Mouse (Mus musculus): ENCODE measurements around the gene Aldh8a1.

Aldh8a1 gene

DNA sequence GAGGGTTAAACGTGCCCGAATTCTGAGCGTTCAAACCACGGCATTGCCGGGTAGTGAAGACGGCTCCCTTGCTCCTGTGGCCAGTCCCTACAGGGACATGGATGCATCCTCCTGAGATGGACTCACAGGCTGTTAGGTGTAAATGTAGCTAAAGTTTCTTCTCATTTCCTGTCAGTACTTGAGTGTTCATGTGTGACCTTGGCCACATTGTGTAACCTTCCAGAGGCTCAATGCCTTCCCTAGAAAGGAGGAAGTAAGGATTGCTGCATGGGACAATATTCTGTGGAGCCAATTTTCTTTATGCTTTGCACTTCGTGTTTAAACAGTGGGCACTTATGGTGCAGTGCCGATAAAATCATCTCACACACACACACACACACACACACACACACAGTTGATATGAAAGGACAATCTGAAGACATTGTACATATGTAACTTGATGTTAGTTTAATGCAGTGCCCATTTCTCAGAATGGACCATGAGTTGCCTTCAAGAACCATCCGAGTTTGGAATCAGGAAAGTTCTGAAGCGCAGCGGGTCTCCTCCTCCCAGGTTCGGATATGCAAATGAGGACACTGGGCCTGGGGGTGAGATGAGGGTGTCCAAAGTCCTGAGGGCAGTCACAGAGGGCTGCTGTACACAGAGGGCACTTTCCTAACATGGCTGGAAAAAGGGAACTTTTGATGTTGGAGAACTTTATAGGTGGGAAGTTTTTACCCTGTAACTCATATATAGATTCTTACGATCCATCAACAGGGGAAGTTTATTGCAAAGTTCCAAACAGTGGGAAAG is at the start of gene Aldh8a1:
Gene Aldh8a1, plus strand, starts transcription at position 610 of the 792 bp plus-strand sequence.
- in situ Hi-C loops (cut with MseI, MboI), result no loop called here

DNA sequence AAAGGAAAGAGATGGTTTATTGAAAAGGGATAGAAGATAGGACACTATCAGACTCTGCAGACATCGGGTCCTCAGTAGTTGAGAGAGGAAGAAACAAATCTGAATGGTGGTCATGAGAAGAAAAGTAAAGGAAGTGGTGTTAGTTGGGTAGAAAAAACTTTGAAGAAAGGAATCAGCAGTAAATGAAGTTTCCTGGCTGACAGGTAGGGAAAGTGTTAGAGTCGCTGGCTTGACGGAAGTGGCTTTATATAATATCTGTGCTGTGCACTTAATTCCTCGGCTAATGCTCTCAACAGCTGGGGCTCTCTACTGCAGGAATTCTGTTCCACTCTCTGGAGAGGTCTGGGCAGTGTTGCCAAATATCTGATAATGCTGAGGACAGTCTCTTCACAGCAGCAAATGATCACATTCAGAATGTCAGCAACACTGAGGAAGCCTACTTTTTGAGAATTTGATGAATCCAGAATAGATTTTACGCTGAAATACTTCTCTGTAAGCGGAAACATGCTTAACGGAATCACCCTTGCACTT is 49.4 kb upstream of the Aldh8a1 start:
- in situ Hi-C loops (cut with MseI, MboI), result no loop called here

DNA sequence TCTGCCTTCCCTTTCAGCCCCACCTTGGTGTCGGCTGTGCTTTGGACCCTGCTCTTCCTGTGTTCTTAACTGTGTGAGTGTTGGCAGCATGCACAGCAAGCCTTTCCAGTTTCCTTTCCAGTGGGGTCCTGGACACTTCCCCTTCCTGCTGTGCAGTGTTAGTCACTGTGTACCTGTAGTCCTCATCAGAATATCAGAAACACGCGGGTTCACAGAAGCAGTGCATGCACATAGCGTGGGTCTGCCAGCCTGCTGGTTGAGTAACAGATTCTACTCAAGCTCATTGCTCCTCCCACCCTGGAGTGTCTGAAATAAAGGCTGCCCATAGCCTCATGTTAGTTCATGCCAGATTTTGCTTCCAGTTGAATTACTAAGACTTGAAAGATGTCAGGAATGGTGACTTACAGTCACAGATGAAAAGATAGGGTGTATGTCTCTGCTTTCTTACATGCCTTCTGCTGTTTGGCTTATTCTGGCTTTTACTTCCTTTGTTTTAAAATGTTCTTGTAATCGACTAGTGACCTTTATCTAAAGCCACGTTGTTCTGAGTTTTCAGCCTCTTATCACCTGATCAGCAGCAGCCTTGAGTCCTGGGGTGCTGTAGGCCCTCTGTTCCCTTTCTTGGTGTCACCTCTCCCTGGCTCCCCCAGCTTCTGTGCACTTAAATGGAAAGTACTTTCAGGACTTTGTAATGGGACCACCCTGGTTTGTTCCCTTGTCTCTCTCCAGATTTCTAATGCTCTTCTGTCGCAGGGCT is 42.6 kb upstream of the Aldh8a1 start:
- in situ Hi-C loops (cut with MseI, MboI), result no loop called here

DNA sequence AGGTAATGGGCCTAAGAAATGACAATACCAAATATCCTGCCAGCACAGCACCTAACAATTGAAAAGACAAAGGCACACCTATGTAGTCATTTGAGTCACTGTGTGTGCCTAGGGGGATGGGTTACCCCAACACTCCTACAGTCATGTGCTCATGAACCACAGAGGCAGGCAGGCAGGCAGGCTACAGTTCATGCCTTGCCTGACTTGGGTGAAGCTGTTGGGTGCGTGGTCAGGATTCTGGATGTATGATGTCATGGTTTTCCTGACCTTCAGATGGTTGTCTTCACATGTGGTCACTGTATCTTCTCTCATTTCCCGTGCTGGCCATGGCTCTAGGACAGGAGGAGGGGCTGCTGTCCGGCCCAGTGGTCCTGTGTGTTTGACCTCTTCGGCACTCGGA is 41.6 kb upstream of the Aldh8a1 start:
- in situ Hi-C loops (cut with MseI, MboI), result no loop called here

DNA sequence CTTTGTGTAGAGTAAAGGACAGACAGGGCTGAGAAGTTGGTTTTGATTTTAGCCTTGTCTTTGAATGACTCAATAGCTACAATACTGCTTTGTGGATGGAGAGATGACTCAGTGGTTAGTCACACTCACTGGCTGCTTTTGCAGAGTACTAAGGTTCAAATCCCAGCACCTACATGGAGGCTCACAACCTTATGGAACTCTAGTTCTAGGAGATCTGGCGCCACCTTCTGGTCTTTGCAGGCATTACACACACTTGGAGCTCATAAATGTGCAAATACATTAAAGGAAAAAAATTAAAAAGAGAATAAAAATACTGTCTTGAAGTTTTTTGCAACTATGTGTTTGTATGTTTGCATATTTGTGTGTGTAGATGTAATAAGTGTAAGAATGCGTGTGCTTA is 39.9 kb upstream of the Aldh8a1 start:
- in situ Hi-C loops (cut with MseI, MboI), result no loop called here

DNA sequence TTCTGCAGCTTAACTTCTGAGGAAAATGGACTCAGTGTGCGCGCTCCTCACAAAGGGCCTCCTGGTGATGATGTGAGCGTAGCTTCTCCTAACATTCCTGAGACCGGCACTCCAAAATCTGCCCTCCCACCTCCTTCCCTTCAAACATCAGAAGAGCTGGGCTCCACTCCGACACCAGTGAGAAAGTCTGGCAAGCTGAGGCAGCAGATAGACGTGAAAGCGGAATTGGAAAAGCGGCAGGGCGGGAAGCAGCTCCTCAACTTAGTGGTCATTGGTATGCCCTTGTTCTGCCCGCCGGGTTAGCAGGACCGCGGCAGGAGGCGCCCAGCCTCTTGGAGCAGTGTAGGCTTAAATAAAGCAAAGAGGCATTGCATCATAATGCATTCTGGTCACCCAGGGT is 35.4 kb upstream of the Aldh8a1 start:
- in situ Hi-C loops (cut with MseI, MboI), result no loop called here

DNA sequence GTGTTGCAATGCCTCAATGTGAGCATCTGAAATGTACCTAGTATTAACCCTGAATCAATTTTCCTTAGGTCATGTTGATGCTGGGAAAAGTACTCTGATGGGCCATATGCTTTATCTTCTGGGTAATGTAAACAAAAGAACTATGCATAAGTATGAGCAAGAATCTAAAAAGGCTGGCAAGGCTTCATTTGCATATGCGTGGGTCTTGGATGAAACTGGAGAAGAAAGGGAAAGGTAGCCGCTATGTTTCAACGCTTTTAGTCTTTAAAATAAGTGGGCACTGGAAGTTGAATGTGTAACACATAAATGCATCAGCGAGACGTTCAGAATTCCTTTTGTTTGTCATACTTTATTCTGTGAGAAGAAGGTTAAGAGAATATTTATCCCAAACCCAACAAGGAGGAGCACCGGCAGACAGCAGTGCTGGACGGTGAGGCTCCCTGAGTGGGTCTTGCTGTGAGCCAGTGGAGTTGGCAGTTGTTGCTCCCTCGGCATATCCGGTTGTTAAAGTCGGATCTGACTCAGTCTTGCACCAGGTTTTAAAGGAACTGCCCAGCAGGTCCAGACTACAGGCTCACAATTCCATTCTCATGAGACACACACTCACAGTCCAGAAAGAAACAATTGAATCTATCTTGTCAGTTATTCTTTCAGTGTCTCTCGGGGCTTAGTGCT is 34.6 kb upstream of the Aldh8a1 start:
- in situ Hi-C loops (cut with MseI, MboI), result no loop called here

DNA sequence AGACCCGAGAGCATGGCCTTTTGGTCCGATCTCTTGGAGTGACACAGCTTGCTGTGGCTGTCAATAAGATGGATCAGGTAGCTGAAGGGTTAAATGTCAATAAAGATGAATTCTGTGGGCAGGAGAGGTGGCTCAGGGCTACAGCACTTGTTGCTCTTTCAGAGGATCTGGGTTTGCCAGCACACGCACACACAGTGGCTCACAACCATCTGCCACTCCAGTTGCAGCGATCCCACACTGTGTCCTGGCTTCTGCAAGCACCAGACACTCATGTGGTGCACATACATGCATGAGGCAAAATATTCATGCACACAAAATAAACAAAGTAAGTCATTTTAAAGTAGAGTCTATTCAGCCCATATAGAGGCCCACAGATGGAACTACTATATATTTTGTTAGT is 29.8 kb upstream of the Aldh8a1 start:
- in situ Hi-C loops (cut with MseI, MboI), result no loop called here

DNA sequence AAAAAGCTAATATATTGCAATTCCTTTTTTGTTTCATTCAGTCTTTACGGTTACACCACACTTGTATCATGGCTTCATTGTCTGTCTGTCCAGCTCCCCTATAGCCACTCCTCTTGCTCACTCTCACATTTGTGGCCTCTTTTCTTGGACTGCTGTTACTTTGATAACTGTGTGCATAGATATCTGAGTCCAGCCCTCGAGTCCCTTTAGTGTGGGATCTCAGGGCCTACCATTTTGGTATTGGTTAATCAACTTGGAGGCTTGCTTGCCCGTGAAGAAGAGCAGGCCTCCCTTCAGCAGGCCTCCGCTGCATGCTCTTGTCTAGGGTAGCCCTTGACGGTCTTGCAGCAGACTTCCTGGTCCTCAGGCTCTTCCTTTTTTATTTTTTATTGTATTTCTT is 27.6 kb upstream of the Aldh8a1 start:
- in situ Hi-C loops (cut with MseI, MboI), result no loop called here

DNA sequence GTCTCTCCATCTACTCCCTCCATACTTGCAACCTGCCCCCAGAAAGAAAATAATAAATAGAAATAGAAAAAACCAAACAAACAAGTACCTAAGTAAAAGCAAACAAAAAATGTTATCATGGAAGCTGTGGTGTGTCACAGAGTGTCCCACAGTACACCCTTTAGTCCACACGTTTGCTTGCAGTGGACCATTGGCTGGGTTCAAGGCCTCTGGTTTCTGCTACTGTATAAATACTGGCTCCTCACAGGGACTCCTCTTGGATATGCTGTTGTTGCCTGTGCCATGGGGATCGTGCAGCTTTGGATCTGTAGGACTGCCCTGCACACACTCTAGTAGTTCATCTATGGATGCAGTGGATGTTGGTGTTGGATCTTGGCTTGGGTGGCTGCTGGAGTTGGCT is 27.1 kb upstream of the Aldh8a1 start:
- in situ Hi-C loops (cut with MseI, MboI), result no loop called here

DNA sequence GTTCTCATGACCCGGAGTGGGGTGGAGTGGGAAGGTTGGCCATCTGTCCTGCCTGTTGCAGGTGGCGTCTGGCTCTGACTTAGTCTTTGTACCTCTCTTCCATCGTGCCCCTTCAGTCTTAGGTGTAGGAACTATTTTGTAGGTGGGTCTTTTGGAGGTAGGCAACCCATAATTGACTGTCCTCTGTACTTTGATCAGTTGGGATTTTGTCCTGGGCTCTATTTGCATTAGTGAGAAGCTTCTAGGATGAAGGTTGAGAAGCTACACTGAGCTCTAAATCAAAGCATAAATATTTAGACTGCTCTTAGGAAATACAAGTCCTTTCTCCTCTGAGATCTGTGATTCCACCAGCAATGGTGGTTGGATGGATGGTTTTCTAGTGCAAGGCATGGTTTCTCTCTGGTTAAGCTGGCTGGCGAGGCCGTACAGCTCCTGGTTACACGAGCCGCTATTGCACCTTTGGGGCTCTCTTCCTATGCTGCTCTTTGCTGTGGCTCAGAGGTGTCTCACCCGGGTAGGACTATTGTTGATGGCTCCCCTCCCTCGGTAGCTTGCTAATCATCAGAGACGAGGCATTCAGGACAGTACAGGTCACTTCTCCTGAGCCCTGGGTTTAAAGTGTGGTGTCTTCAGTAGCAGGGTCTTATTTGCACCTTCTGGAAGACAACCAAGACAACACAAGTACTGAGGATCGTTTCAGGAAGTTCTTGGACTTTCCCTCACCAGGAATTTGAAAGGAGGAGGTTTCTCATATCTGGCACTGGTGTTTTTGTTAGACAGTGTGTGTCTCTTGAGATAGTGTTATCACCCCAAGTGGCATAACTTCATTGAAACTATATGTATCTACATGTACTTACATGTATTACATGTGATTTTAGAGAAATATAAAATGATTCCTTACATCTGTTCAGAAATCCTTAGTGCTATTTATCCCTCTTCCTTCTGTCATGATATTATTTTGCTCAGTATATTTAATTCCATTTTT is 26.3 kb upstream of the Aldh8a1 start:
- in situ Hi-C loops (cut with MseI, MboI), result no loop called here

DNA sequence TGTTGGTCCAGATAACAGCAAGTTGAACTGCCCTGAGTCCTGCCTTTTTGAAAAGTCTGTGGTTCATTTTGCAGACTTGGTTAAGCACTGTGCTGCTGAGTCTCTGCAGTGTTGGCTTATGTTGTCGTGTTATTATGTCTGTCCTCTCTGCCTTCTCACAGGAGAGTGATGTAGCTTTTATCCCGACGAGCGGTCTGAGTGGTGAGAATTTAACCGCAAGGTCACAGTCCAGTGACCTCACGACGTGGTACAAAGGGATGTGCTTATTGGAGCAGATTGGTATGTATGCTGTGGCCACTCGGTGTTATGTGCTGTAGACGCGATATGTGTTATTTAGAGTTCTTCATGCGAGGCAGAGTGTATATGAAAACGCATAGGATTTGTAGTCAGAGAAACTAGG is 25.3 kb upstream of the Aldh8a1 start:
- in situ Hi-C loops (cut with MseI, MboI), result no loop called here

DNA sequence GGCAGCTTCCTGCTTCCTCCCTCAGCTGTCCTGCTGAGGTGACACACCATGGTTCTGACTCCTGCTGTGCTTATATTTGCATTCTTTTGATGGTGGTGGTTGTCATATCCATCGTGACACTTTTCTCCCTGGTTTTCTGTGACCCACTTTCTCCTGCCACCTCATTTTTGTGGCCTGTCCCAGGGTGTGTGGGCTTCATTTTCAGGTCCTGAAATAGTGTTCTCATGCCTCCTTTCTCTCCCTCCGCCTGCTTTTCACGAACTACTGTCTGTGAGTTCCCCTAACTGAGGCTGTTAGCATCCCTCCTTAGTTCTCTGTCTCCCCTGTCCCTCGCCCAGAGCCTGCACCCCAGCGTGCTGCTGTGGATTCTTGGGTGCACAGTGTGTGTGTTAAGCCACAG is 23.2 kb upstream of the Aldh8a1 start:
- in situ Hi-C loops (cut with MseI, MboI), result no loop called here

DNA sequence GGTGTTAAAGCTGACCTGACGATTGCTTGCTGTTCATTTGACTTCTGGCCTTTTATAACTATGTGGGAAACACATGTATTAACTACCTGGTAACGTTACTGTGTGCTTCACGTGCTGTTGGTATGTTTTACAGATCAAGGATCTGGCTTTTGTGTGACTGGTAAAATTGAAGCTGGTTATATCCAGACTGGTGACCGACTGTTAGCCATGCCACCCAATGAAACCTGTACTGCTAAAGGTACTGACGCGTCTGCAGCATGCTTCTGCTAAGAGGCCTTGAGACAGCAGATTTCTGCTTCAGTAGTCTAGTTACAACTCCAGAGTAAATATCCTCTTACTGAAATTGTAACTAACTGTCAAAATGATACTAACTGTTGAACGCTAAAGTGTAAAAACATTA is 22.6 kb upstream of the Aldh8a1 start:
- in situ Hi-C loops (cut with MseI, MboI), result no loop called here

DNA sequence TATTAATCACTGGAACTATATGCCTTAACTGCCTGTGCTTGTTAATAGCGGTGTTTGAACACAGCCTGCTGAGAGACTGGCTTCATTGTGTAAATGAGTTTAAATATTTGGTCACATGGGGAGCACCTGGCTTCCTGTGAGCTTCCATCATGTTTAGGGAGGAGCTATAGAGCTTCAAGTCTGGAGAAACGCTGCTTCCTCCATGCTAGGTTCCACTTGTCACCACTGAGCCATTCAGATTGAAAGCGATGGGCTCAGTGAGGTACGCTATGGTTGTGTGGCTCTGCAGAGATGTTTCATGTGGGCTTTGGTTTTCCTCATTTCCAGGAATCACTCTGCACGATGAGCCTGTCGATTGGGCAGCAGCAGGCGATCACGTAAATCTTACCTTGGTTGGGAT is 19.1 kb upstream of the Aldh8a1 start:
- in situ Hi-C loops (cut with MseI, MboI), result no loop called here

DNA sequence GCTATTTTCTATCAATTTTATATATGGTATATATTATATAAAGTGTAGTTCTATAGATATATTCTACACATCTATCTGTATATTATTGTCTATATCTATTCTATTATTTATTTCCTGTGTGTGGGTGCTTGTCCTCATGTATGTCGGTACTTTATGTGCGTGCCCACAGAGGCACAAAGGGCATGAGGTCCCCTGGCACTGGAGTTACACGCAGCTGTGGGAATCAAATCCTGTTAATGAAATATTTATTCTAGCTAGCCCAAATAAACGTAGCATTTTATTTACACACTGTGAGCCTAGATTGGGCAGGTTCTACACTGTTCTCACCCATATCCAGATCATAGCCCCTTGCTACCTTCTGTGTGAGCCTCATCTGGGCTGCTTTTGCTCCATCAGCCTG is 18.0 kb upstream of the Aldh8a1 start:
- in situ Hi-C loops (cut with MseI, MboI), result no loop called here

DNA sequence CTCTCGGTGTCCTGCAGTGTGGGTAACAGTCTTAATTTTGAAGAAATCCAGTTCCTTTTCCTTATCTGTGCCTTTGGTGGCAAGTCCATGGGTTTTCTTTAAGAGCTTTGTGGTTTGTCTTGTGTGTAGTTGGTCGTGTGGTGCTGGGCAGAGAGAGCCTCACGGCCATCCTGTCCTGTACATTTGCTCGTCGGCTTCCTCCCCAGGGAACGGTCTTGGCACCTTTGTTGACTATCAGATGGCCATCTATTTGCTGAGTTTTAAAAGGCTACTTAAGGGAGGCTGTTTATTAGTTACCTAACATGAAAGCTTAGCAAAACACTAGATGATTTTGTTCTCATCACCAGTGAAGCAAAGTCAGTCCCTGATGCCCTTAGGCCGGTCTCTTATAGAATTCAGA is 15.2 kb upstream of the Aldh8a1 start:
- in situ Hi-C loops (cut with MseI, MboI), result no loop called here

DNA sequence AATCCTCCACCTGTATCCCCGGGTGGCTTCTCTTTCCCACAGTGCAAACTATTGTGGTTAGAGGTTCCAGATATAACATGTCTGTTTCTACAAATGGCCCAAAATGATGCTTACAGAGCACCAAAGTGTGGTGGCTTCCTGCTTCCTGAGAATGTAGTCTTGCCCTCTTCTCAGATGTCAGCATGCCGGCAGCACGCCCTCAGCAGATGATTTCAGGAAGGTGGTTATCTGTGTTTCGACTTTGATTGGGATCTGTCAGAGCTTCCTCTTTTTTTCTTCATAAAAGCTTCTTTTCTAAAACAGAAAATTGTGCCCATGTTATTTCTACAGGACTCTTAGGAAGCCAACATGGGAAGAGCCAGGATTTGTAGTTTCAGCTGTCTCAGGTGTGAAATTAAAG is 13.8 kb upstream of the Aldh8a1 start:
- in situ Hi-C loops (cut with MseI, MboI), result no loop called here

DNA sequence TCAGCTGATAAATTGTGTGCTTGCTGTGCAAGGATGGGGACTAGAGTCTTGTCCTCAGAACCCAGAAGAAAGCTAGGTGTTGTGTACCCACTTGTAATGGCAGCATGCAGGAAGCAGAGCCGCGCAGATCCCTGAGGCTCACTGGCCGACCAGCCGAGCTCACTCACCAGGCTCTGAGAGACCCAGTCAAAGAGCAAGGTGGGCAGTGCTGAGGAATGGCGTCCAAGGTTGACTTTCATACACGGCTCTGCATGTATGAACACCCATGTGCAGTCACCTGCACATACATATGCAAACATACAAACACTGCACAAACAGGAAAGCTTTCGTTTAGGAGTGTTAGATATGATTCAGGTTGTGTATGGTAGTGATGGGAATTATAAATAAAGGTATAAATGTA is 12.1 kb upstream of the Aldh8a1 start:
- in situ Hi-C loops (cut with MseI, MboI), result no loop called here

DNA sequence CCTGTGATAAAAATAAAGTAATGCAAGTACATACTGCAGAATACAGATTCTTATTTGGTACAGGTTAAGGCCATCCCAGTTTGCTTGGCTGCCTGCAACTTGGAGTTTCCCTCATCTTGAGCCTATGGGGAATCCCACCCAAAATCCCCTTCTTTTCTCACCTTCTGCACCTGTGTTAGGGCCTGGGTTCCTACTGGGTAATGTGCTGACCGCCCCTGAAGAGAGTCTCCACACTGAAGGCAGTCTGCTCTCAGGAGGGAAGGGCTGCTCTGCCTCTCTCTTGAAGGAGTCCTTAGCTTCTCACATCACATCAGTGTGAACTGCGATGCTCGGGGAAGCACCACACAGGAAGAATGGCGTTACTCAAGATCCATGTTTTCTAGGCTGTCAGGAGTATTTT is 11.2 kb upstream of the Aldh8a1 start:
- in situ Hi-C loops (cut with MseI, MboI), result no loop called here

DNA sequence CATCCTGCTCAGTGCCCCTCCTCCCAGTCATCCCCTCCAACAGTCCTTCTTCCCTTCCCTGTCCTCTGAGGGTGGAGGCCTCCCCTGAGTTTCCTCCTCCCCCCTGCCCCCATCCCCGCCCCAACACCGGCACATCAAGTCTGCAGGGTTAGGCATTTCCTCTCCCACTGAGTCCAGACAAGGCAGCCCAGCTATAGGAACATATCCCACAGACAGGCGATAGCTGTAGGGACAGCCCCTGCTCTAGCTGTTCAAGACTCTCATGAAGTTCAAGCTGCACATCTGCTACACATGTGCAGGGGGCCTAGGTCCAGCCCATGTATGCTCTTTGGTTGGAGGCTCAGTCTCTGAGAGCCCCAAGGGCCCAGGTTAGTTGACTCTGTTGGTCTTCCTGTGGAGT is 10.6 kb upstream of the Aldh8a1 start:
- in situ Hi-C loops (cut with MseI, MboI), result no loop called here

All from mouse trophoblast stem cell (cell line).